Mouse (Mus musculus): ENCODE data around the gene Zbtb8a. TPM values are rescaled to one million over a fixed set of nuclear protein-coding genes. Genes with fewer than 3 reads are reported as not detected.
"Not testable (repeated sequence)": the region's sequence is repeated elsewhere in the genome, so short reads cannot be mapped to it uniquely, and the experiment has no call there.

Gene Zbtb8a
- total RNA-seq, 4 experiments from 2014 or later: 2.1 to 3.7 (median 3.1) TPM

GRCm38 (mm10) chr4:129379805-129380204 is 1.9 kb upstream of the Zbtb8a start:
- no peak for DNase-seq (ENCODE audit: low spot score)

DNA sequence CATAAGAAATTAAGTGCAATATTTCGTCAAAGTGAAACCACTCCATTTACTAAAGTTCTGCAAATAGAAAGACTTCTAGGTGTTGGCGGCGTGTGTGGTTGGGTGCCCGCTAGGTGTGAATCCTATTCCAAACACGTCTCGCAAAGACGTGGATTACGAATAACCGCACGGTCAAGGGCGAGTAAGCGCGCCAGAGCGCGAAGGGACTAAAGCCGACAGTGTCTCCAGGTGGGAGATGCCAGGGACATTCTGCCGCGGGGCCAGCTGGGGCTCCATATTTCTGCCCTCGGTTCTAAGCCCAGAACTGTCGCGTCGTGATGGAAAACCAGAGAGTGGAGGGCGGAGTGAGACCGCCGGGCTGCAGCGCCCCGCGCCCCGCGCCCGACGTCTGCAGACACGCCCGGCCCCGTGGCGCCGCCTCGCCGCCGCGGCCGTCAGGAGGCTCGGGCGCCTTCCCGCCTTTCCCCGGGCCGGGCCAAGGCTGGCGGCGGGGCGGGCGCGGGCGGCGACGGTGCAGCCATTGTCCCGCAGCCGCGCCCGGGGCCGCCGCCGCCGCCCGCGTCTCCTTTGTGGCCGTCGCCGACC is 863 bp downstream of the Zbtb8a start:
- no peak for DNase-seq (ENCODE audit: low spot score)

DNA sequence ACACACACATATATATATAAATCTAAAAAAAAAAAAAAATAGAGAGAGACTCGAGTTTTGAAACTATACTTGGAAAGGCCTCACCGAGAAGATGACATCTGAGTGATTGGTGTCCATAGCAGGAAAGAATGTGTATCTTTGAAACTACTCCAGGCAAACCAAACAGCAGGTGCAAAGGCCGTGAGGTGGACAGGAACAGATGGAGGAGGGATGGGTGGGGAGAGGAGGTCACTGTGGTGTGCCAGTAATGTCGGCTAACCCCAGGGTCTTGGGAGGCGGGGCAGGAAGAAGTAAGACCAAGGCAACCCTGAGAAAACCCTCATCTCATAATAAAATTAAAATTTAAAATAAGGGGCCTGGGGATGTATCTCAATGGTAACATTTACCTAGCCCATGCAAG is 2.1 kb downstream of the Zbtb8a start:
- DNase-seq (ENCODE audit: low spot score): no peak

DNA sequence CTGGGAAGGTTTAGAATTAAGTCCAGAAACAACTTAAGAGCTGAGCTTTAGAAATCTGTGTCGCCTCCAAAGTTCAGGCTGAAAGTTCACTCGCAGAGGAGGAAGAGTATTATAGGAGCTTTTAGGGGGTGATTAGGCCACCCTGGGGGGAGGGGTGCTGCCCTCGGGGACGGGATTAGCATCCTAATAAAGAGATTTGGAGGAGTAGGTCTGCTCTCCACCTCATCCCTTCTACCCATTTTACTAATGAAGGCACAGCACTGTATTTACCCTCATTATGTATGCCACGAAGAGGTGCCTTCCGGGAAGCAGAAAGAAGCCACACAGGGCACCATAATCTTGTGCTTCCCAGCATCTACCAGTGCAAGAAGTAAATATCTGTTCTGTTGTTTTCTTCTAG is 2.9 kb downstream of the Zbtb8a start:
- DNase-seq (ENCODE audit: low spot score): no peak

GRCm38 (mm10) chr4:129374219-129374755 is 3.6 kb downstream of the Zbtb8a start:
- no peak for DNase-seq (ENCODE audit: low spot score)

- DNase-seq (ENCODE audit: low spot score): no peak
These were observed 4.5 kb downstream of the Zbtb8a start for GRCm38 (mm10) chr4:129373202-129373976.

DNA sequence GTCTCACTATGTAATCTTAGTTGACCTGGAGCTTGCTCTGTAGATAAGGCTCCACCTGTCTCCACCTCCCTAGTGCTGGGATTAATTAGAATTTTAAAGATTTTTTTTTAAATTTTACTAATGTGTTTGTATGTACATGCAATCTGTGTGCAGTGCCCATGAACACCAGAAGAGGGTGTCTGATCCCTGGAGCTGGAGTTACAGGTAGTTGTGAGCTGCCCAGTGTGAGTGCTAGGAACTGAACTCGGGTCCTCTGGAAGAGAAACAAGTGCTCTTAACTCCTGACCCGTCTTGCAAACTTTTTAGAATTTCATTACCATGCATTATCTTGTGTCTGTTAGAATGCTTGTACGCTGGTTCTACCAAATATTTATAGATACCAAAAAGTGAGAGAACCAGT is 6.5 kb downstream of the Zbtb8a start:
- DNase-seq (ENCODE audit: low spot score): no peak

GRCm38 (mm10) chr4:129365224-129365623 is 12.7 kb downstream of the Zbtb8a start:
- DNase-seq (ENCODE audit: low spot score): no peak

DNA sequence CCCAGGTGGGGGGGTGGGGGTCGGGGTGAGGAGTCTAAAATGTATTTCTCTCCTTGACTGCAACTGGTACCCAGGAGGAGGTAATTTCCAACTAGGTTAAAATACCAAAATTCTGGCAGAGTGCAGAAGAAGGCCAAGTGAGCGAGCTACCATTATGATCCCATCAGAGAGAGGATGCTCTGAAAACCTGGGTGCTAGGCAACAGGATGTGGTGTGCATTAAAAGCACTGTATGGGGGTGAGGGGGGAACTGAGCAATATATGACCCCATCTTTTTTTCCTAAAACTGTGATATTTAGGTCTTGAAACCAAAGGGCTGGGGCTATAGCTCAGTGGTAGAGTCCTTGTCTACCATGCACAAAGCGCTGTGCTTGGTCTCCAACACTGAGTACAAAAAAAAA is 13.5 kb downstream of the Zbtb8a start:
- no peak for DNase-seq (ENCODE audit: low spot score)

DNA sequence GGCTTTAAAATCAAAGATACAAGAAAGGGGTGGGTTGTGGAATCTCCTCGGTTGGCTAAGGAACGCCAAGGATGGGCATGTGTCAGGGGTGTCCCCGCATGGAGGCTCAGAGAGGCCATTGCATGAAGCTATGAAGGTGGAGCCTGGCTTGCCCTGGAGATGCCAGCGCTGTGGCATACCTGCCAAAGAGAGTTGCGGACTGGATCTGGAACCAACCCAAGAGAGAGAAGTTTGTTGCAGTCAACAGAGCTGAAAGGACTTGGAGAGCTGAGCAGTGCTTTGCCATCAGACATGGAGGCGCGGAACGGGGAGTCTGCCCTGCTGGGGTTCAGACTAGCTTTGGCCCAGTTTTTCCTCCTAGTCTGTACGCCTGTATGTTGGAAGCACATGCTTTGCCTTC is 14.5 kb downstream of the Zbtb8a start:
- no peak for DNase-seq (ENCODE audit: low spot score)

DNA sequence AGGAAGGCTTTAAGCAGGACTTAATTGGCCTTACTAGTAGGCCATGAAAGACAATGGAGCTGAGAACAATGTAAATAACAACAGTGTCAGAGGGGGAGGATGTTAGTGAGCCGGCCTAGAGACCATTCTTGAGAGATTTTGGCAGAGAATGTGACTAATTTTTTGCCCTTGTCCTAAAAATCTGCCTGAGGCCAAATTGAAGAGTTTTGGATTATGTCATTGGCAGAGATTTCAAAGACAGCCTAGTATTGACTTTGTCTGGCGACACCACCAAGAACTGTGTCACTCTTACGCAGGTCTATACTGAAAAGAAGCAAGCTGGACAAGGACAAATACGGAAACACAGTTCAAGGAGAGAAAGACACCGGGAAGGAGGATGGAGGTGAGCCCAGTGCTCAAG is 15.1 kb downstream of the Zbtb8a start:
- DNase-seq (ENCODE audit: low spot score): no peak

GRCm38 (mm10) chr4:129362238-129362637 is 15.7 kb downstream of the Zbtb8a start:
- not testable (repeated sequence) for DNase-seq (ENCODE audit: low spot score)

DNA sequence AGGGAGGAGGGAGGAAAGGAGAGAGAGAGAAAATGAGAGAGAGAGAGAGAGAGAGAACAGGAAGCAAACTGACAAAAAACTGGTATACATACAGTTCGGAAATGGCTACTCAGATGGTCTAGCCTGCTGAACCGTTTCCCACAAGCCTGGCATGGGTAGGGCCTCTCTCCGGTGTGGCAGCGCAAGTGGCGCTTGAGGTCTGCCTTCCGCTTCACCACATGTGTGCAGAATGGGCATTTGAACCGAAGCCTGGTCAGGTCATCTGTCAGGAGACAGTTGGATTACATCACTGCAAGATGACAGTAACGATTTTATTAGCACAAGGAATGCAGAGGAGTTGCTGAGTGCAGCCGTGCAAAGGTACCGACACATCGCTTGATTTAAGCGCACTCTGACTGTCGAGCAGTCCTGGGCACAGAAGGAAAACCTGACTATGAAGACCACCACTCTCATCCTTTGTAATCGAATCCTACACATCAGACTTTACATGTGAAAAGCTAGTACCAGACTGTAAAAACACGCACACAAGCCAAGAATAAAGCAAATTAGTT is 20.2 kb downstream of the Zbtb8a start:
- DNase-seq (ENCODE audit: low spot score): no peak

- DNase-seq (ENCODE audit: low spot score): peak; percentile 25
These were observed 23.7 kb downstream of the Zbtb8a start for GRCm38 (mm10) chr4:129354236-129354635.

DNA sequence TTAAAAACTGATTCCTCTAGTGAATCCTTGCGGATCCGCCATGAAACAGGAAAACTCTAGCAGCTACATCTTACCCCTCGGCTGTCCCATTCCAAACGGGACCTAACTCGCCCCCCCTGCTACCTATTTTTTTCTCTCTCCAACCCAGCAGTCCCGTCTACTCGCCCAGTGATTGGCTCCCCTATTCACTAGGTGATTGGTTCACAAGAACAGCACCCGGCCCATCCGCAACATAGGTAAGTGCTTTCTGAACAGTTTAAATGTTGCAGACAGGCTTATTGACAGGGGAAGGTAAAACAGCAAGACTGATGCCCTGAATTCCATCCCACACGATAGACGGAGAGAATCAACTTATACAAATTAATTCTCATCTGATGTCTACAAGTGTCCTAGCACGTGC is 24.7 kb downstream of the Zbtb8a start:
- DNase-seq (ENCODE audit: low spot score): no peak

- no peak for DNase-seq (ENCODE audit: low spot score)
These were observed 26.8 kb downstream of the Zbtb8a start for GRCm38 (mm10) chr4:129351111-129351510.

GRCm38 (mm10) chr4:129350644-129351043 is 27.3 kb downstream of the Zbtb8a start:
- DNase-seq (ENCODE audit: low spot score): peak; percentile 71

GRCm38 (mm10) chr4:129346481-129347154 is 31.3 kb downstream of the Zbtb8a start:
- DNase-seq (ENCODE audit: low spot score): peak; percentile 26

GRCm38 (mm10) chr4:129342705-129343104 is 35.2 kb downstream of the Zbtb8a start:
- no peak for DNase-seq (ENCODE audit: low spot score)

DNA sequence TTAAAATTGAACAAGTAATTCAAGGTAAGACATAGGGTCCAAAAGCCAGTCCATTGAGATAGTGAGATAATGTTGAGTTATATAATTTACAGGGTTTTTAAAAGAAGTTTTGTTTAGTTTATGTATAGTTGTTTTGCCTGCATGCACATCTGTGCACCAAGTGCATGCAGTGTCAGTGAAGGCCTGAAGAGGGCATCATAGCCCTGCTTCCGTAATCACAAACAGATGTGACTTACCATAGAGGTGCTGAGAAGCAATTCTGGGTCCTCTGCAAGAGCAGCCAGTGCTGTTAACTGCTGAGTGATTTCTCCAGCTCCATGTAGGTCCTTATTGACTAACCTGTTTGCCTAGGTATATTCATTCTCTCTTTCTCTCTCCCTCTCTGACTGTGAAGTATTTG is 36.0 kb downstream of the Zbtb8a start:
- DNase-seq (ENCODE audit: low spot score): no peak

DNA sequence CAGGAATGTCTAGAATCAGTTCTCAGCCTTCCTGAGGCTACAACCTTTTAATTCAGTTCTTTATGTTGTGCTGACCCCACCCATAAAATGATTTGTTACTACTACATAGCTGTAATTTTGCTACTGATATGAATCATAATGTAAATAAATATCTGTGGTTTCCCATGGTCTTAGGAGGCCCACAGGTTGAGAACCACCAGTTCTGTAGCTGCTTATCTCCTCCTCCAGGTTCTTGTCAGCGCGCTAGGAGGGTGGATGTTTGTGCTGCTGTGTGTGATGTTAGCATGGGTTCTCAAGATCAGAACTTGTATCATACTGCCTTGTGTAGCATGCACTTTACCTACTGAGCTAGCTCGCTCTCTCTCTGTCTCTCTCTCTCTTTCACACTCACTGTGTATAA is 38.2 kb downstream of the Zbtb8a start:
- no peak for DNase-seq (ENCODE audit: low spot score)

GRCm38 (mm10) chr4:129336291-129336690 is 41.6 kb downstream of the Zbtb8a start:
- DNase-seq (ENCODE audit: low spot score): no peak

Measured in heart, adult 8-10 months (tissue).